Mouse (Mus musculus) CH12.LX (cell line): ENCODE data around the gene Scaf4.
"Not testable (repeated sequence)": the region's sequence is repeated elsewhere in the genome, so short reads cannot be mapped to it uniquely, and the experiment has no call there.

Source experiments
- CTCF ChIP-seq, 2 experiments: IDR thresholded peaks in 1 of 2; conservative IDR thresholded peaks in 1 of 2; 2 replicates each; pipeline ENCODE4 v1.5.1; 2011 to 2012; ENCODE audit warnings: low read depth in 2 of 2, low read length in 2 of 2, improper control_type of control experiment in 1 of 2, inconsistent platforms in 1 of 2, mild to moderate bottlenecking in 1 of 2, moderate library complexity in 1 of 2
- ETS1 ChIP-seq: conservative IDR thresholded peaks from 2 replicates; pipeline ENCODE4 v1.6.1; 2012; ENCODE audit warnings: low read depth, mild to moderate bottlenecking, inconsistent platforms, low read length, improper control_type of control experiment, moderate library complexity
- MAFK ChIP-seq: IDR thresholded peaks from 2 replicates; pipeline ENCODE4 v1.6.1; 2011; ENCODE audit warnings: low read length, improper control_type of control experiment; ENCODE audit not compliant: insufficient replicate concordance
- MEF2A ChIP-seq: IDR thresholded peaks from 2 replicates; pipeline ENCODE4 v1.6.1; 2014; ENCODE audit warnings: low read depth, mild to moderate bottlenecking, inconsistent platforms, low read length, improper control_type of control experiment, borderline replicate concordance
- POLR2A ChIP-seq: IDR thresholded peaks from 2 replicates; pipeline ENCODE4 v1.6.1; 2011; ENCODE audit warnings: low read depth, mild to moderate bottlenecking, improper control_type of control experiment, low read length
- SMC3 ChIP-seq: IDR thresholded peaks from 2 replicates; pipeline ENCODE4 v1.6.1; 2011; ENCODE audit warnings: low read depth, low read length, improper control_type of control experiment

DNA sequence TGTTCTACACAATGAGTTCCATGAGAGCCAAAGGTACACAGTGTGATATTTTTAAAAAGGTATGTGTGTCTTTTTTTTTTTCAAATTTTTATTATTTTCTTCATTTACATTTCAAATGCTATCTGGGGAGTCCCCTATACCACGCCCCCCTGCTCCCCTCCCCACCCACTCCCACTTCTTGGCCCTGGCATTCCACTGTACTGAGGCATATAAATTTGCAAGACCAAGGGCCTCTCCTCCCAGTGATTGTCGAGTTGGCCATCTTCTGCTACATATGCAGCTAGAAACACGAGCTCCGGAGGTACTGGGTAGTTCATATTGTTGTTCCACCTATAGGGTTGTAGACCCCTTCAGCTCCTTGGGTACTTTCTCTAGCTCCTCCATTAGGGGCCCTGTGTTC is 64.9 kb downstream of the Scaf4 start:
- not testable (repeated sequence) for TF ChIP-seq SMC3; MEF2A; MAFK; CTCF (conservative IDR thresholded peaks at IDR 0.05 in 1 of 2, IDR thresholded peaks at IDR 0.05 in 1 of 2; ENCODE audit: low read depth in 2 of 2, low read length in 2 of 2); POLR2A; ETS1
